Mouse (Mus musculus): Measurements from ENCODE around the gene 1600002K03Rik.

DNA sequence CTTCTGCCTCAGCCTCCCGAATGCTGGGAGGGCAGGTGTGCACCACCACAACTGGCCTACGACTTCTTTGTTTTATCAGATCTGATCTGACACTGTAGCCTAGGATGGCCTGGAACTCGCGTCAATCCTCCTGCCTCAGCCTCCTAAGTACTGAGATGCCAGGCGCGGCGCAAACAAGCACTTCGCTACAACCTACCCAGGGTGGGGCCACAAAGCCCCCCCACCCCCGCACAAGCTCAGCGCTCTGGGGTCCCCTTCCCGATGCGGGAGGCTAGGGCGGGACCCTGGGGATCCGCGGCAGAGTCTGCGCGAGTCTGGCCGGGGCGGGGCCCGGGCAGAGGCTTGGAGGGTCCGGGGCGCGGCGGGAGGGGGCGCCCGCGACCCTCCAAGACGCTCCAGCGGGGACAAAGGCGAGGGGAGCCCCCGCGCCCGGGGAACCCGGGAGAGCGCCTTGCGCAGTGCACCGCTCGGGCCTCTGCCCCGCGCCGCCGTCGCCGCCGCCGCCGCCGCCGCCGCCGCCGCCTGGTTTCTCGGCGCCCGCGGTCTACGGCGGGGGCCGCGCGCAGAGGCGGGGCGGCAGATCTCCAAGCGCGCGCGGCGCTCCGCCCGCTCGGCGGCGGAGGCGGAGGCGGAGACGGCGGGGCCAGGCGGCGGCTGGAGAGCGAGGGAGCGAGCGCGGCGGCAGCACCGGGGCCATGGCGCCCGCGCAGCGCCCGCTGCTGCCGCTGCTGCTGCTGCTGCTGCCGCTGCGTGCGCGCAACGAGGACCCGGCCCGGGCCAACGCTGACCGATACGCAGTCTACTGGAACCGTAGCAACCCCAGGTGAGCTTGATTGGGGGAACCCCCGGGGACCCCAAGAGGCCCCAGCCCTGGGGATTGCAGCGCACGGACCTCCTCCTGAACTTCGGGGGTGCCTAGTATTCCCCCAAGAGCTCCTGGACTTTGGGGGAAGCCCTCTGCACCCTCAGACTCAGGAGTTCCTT is 6.6 kb downstream of the 1600002K03Rik start, which contains the start of gene Efna2:
- TF ChIP-seq CTCF (IDR thresholded peaks at IDR 0.05; ENCODE audit: low read depth, low read length): no peak
- TF ChIP-seq POLR2A (IDR thresholded peaks at IDR 0.05; ENCODE audit: extremely low read depth, insufficient read depth, low read length): no peak

All from liver, adult 2 months (tissue).